Mouse (Mus musculus): ENCODE results near the gene Trp53bp2. TPM values are rescaled to one million over a fixed set of nuclear protein-coding genes. Genes with fewer than 3 reads are reported as not detected.

The Trp53bp2 gene
- polyA plus RNA-seq, 1 experiment from 2014 or later = 28.0 TPM

DNA sequence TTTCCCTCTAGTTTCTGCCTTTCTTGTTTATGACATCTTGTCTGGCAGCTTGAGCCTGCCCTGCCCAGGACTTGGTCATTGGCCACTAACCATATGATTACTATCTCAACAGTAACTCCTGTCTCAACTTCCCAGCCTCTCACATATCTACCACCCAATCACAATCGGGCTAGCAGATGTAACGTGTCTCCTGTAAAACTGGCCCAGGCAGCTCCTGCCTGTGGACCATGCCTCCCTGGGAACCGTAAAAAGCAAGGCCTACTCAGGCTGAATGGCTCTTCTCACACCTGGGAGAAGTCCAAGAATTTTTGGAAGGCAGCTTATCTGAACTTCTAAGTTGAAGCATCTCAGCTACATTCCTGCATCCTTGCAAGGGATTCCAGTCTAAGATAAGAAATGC, 10.2 kb upstream of the Trp53bp2 start:
- no peaks in the 10 kb centered on the region for H3K36me3 ChIP-seq (ENCODE audit: control insufficient read depth, insufficient read depth, low read length)
- DNase-seq (ENCODE audit: low spot score) = no peak
- ATAC-seq (ENCODE audit: low FRiP score) = no peak
- no peak overlapping the region for H3K4me3 ChIP-seq (ENCODE audit: low read depth, low read length)
- 80% methylated on average over 3 of the region's 3 CpGs for WGBS
- H3K27ac ChIP-seq (ENCODE audit: low read depth, low read length) = no peak overlapping the region
- H3K4me2 ChIP-seq (replicated peaks; ENCODE audit: low read depth, low read length) = no peak overlapping the region
- H3K9me3 ChIP-seq (ENCODE audit: control insufficient read depth, low read length) = no peaks in the 10 kb centered on the region
- H3K4me1 ChIP-seq (replicated peaks; ENCODE audit: control insufficient read depth, insufficient read depth, low read length) = no peaks in the 10 kb centered on the region
- no peaks in the 10 kb centered on the region for H3K27me3 ChIP-seq (ENCODE audit: control insufficient read depth, insufficient read depth, low read length)
- H3K9ac ChIP-seq (ENCODE audit: low read depth, low read length) = no peak overlapping the region

DNA sequence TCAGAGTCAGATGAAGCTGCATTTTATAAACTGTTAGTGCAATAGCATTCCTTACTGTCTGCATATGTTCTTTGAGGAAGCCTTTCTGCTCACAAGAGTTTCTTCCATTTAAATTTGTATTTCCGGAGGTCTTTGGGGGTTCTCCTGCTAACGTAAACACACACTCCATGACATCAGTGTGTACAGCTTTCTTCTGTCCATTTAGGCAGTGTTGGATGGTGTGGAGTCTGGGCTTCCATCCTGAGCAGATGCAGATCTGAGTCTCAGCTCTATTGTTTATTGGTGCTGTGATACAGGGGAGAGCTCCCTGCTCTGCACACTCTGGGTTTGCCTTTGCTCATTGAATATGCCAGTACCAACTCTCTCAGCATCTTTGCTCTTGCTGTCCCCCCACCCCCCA, 9.8 kb upstream of the Trp53bp2 start:
- no peaks in the 10 kb centered on the region for H3K36me3 ChIP-seq (ENCODE audit: control insufficient read depth, insufficient read depth, low read length)
- WGBS = 86% methylated on average over 2 of the region's 2 CpGs
- no peaks in the 10 kb centered on the region for H3K27me3 ChIP-seq (ENCODE audit: control insufficient read depth, insufficient read depth, low read length)
- no peaks in the 10 kb centered on the region for H3K4me1 ChIP-seq (replicated peaks; ENCODE audit: control insufficient read depth, insufficient read depth, low read length)
- H3K4me3 ChIP-seq (ENCODE audit: low read depth, low read length) = no peak overlapping the region
- no peaks in the 10 kb centered on the region for H3K9me3 ChIP-seq (ENCODE audit: control insufficient read depth, low read length)
- H3K9ac ChIP-seq (ENCODE audit: low read depth, low read length) = no peak overlapping the region
- H3K4me2 ChIP-seq (replicated peaks; ENCODE audit: low read depth, low read length) = no peak overlapping the region
- no peak overlapping the region for H3K27ac ChIP-seq (ENCODE audit: low read depth, low read length)
- ATAC-seq (ENCODE audit: low FRiP score) = no peak
- no peak for DNase-seq (ENCODE audit: low spot score)

GRCm38 (mm10) chr1:182399908-182400307, 9.1 kb upstream of the Trp53bp2 start:
- H3K4me2 ChIP-seq (replicated peaks; ENCODE audit: low read depth, low read length) = no peak overlapping the region
- no peaks in the 10 kb centered on the region for H3K9me3 ChIP-seq (ENCODE audit: control insufficient read depth, low read length)
- no peaks in the 10 kb centered on the region for H3K4me1 ChIP-seq (replicated peaks; ENCODE audit: control insufficient read depth, insufficient read depth, low read length)
- no peak overlapping the region for H3K9ac ChIP-seq (ENCODE audit: low read depth, low read length)
- DNase-seq (ENCODE audit: low spot score) (no peak), ATAC-seq (ENCODE audit: low FRiP score) (no peak)
- WGBS = 88% methylated on average over 3 of the region's 3 CpGs
- H3K27me3 ChIP-seq (ENCODE audit: control insufficient read depth, insufficient read depth, low read length) = no peaks in the 10 kb centered on the region
- no peak overlapping the region for H3K4me3 ChIP-seq (ENCODE audit: low read depth, low read length)
- H3K27ac ChIP-seq (ENCODE audit: low read depth, low read length) = no peak overlapping the region
- H3K36me3 ChIP-seq (ENCODE audit: control insufficient read depth, insufficient read depth, low read length) = no peaks in the 10 kb centered on the region

GRCm38 (mm10) chr1:182403076-182403475, 5.9 kb upstream of the Trp53bp2 start:
- no peak overlapping the region for H3K4me2 ChIP-seq (replicated peaks; ENCODE audit: low read depth, low read length)
- H3K9ac ChIP-seq (ENCODE audit: low read depth, low read length) = no peak overlapping the region
- H3K36me3 ChIP-seq (ENCODE audit: control insufficient read depth, insufficient read depth, low read length) = no peaks in the 10 kb centered on the region
- DNase-seq (ENCODE audit: low spot score) = no peak
- H3K9me3 ChIP-seq (ENCODE audit: control insufficient read depth, low read length) = no peaks in the 10 kb centered on the region
- H3K4me3 ChIP-seq (ENCODE audit: low read depth, low read length) = no peak overlapping the region
- no peaks in the 10 kb centered on the region for H3K27me3 ChIP-seq (ENCODE audit: control insufficient read depth, insufficient read depth, low read length)
- ATAC-seq (ENCODE audit: low FRiP score) = no peak
- H3K4me1 ChIP-seq (replicated peaks; ENCODE audit: control insufficient read depth, insufficient read depth, low read length) = no peaks in the 10 kb centered on the region
- WGBS = 62% methylated on average over 13 of the region's 13 CpGs
- no peak overlapping the region for H3K27ac ChIP-seq (ENCODE audit: low read depth, low read length)

GRCm38 (mm10) chr1:182406621-182407020, 2.4 kb upstream of the Trp53bp2 start:
- no peak overlapping the region for H3K4me2 ChIP-seq (replicated peaks; ENCODE audit: low read depth, low read length)

GRCm38 (mm10) chr1:182408243-182408642, 729 bp upstream of the Trp53bp2 start:
- H3K36me3 ChIP-seq (ENCODE audit: control insufficient read depth, insufficient read depth, low read length) = no peaks in the 10 kb centered on the region
- H3K4me2 ChIP-seq (replicated peaks; ENCODE audit: low read depth, low read length) = peak overlapping the region; percentile 61
- no peaks in the 10 kb centered on the region; the same call in 1 of the 2 replicates for H3K4me1 ChIP-seq (replicated peaks; ENCODE audit: control insufficient read depth, insufficient read depth, low read length)
- no peak for DNase-seq (ENCODE audit: low spot score)
- peak overlapping the region; percentile 94 for H3K4me3 ChIP-seq (ENCODE audit: low read depth, low read length)
- H3K9ac ChIP-seq (ENCODE audit: low read depth, low read length) = peak overlapping the region; percentile 83
- ATAC-seq (ENCODE audit: low FRiP score) = no peak
- no peaks in the 10 kb centered on the region for H3K9me3 ChIP-seq (ENCODE audit: control insufficient read depth, low read length)
- H3K27ac ChIP-seq (ENCODE audit: low read depth, low read length) = peak overlapping the region; percentile 94
- no peaks in the 10 kb centered on the region for H3K27me3 ChIP-seq (ENCODE audit: control insufficient read depth, insufficient read depth, low read length)
- 5% methylated on average over 13 of the region's 13 CpGs for WGBS

More at GRCm38 (mm10) chr1:182406621-182407020, 2.4 kb upstream of the Trp53bp2 start:
- 83% methylated on average over 4 of the region's 4 CpGs for WGBS
- Histone ChIP-seq H3K27ac (ENCODE audit: low read depth, low read length) (no peak overlapping the region), H3K4me3 (ENCODE audit: low read depth, low read length) (no peak overlapping the region), H3K9me3 (ENCODE audit: control insufficient read depth, low read length) (no peaks in the 10 kb centered on the region), H3K36me3 (ENCODE audit: control insufficient read depth, insufficient read depth, low read length) (no peaks in the 10 kb centered on the region), H3K9ac (ENCODE audit: low read depth, low read length) (no peak overlapping the region), H3K4me1 (replicated peaks; ENCODE audit: control insufficient read depth, insufficient read depth, low read length) (no peaks in the 10 kb centered on the region; the same call in 1 of the 2 replicates), H3K27me3 (ENCODE audit: control insufficient read depth, insufficient read depth, low read length) (no peaks in the 10 kb centered on the region)
- ATAC-seq (ENCODE audit: low FRiP score) (no peak), DNase-seq (ENCODE audit: low spot score) (no peak)

DNA sequence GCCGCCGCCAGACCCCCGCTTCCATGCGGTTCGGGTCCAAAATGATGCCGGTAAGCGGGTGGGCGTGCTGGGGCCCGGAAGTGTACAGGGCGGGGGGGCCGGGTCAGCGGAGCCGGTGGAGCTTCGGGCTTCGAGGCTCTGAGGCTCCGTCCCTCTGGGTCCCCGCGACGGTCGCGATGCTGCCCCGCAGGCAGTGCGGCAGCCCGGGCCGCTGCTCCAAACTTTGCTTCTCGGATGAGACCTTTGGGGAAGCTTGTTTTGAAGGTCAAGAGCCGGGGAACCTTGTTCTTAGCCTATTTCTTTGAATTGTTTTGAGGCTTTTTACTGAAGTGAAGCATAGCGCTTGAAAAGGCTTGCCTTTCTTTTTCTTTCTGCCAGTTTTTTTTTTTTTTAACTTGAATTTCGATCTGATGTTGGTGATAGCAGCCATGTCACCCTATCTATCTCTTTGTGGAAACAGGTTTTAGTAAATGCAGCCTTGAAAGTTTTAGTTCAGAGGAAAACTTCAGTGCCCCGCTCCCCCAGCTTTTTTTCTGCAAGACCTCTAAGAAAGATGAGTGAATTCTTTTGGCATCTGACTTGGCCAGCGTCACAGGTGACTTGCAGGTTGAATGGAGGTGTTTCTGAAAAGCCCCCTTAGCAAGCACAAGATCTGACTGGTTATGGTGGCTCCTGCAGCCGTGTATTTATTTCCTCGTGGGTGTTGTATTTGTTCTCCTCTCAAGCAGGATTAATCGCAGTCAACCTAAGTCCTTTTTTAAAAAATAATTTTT, 615 bp downstream of the Trp53bp2 start:
- 3% methylated on average over 27 of the region's 34 CpGs for WGBS
- H3K27ac ChIP-seq (ENCODE audit: low read depth, low read length) = peak overlapping the region; percentile 94
- peak overlapping the region; percentile 94 for H3K9ac ChIP-seq (ENCODE audit: low read depth, low read length)
- peak overlapping the region; percentile 65 for H3K4me2 ChIP-seq (replicated peaks; ENCODE audit: low read depth, low read length)
- no peaks in the 10 kb centered on the region for H3K36me3 ChIP-seq (ENCODE audit: control insufficient read depth, insufficient read depth, low read length)
- no peaks in the 10 kb centered on the region for H3K27me3 ChIP-seq (ENCODE audit: control insufficient read depth, insufficient read depth, low read length)
- ATAC-seq (ENCODE audit: low FRiP score) (peak; percentile 70), DNase-seq (ENCODE audit: low spot score) (peak; percentile 45)
- H3K9me3 ChIP-seq (ENCODE audit: control insufficient read depth, low read length) = no peaks in the 10 kb centered on the region
- H3K4me3 ChIP-seq (ENCODE audit: low read depth, low read length) = peak overlapping the region; percentile 94
- H3K4me1 ChIP-seq (replicated peaks; ENCODE audit: control insufficient read depth, insufficient read depth, low read length) = no peaks in the 10 kb centered on the region; the same call in 1 of the 2 replicates

DNA sequence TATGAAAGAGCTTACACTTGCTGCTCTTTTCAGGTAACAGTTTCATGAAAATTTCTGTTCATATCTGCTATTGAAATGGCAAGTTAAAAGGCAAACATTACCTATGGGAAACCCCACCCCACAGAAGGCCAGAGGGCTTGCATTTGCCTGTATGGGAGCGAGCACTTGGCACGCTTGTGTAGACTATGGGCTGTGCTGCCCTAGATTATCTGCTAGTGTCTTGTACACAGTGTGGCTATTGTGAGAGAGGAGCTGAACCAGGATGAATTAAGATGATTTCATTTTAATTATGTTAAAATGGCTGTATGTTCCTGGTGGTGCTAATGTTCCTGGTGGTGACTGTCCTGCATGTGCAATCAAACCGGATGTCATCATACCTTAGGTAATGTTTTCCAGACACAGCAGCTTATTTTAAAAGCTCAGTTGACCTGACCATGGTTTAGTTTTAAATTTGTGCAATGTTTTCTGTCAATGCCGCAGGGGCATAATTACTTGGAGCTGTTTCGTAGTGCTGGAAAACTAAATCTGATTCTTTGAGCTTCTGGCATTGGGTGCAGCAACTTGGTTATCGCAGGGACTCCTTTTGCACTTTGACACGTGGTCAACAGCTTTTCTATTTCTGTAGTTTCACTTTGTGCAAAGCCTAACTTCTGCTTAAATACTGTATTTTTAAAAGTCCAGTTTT, 3.8 kb downstream of the Trp53bp2 start:
- no peak for ATAC-seq (ENCODE audit: low FRiP score)
- no peaks in the 10 kb centered on the region for H3K36me3 ChIP-seq (ENCODE audit: control insufficient read depth, insufficient read depth, low read length)
- 86% methylated on average over 7 of the region's 7 CpGs for WGBS
- H3K4me3 ChIP-seq (ENCODE audit: low read depth, low read length) = no peak overlapping the region
- no peaks in the 10 kb centered on the region; the same call in 1 of the 2 replicates for H3K4me1 ChIP-seq (replicated peaks; ENCODE audit: control insufficient read depth, insufficient read depth, low read length)
- DNase-seq (ENCODE audit: low spot score) = no peak
- H3K4me2 ChIP-seq (replicated peaks; ENCODE audit: low read depth, low read length) = no peak overlapping the region
- H3K9me3 ChIP-seq (ENCODE audit: control insufficient read depth, low read length) = no peaks in the 10 kb centered on the region
- no peak overlapping the region for H3K9ac ChIP-seq (ENCODE audit: low read depth, low read length)
- no peak overlapping the region for H3K27ac ChIP-seq (ENCODE audit: low read depth, low read length)
- no peaks in the 10 kb centered on the region for H3K27me3 ChIP-seq (ENCODE audit: control insufficient read depth, insufficient read depth, low read length)
